Mouse (Mus musculus) forebrain, embryonic 10.5 days (tissue): ENCODE measurements around the gene Elmo2. TPM values are rescaled to one million over a fixed set of nuclear protein-coding genes. Genes with fewer than 3 reads are reported as not detected.
A peak's percentile ranks its signal among the peaks of the same experiment; 100 is the strongest.

Experiments used
- DNase-seq: peaks from one replicate; pipeline ENCODE4 v3.0.0-alpha.2; 2017; ENCODE audit warnings: low spot score; ENCODE audit errors: extremely low spot score
- H3K27ac ChIP-seq: fragments of 300-500 bp; sonication (generic); 2 replicates; pipeline ENCODE4 v1.5.1; 2016; ENCODE audit warnings: mild to moderate bottlenecking
- H3K27me3 ChIP-seq: fragments of 300-500 bp; sonication (generic); 2 replicates; pipeline ENCODE4 v1.6.1; 2016; ENCODE audit warnings: mild to moderate bottlenecking; ENCODE audit not compliant: poor library complexity, severe bottlenecking
- H3K36me3 ChIP-seq: fragments of 300-500 bp; sonication (generic); replicated peaks from 2 replicates; pipeline ENCODE4 v1.6.1; 2016; ENCODE audit warnings: mild to moderate bottlenecking, moderate library complexity
- H3K4me1 ChIP-seq: fragments of 300-500 bp; sonication (generic); 2 replicates; pipeline ENCODE4 v1.6.1; 2016
- H3K4me3 ChIP-seq: fragments of 300-500 bp; sonication (generic); 2 replicates; pipeline ENCODE4 v1.5.1; 2016; ENCODE audit warnings: mild to moderate bottlenecking, moderate library complexity
- H3K9me3 ChIP-seq: fragments of 300-500 bp; sonication (generic); 2 replicates; pipeline ENCODE4 v1.6.1; 2016; ENCODE audit warnings: mild to moderate bottlenecking, moderate library complexity
- WGBS: fragments of 180-500 bp; shearing (Covaris S2); methylation state at CpG from one replicate; pipeline ENCODE4 v1.1.7; 2016; 5-methylcytosine and 5-hydroxymethylcytosine counted together
- polyA plus RNA-seq: library from polyadenylated mRNA; unstranded; fragments of >200 nt; fragmentation: Nextera tagmentation; extraction: Ambion mirVana; gene quantifications from 2 replicates; pipeline ENCODE4 v1.2.1, GENCODE M21; 2016

Elmo2 gene
- polyA plus RNA-seq, 1 experiment from 2014 or later: 83.7 TPM

DNA sequence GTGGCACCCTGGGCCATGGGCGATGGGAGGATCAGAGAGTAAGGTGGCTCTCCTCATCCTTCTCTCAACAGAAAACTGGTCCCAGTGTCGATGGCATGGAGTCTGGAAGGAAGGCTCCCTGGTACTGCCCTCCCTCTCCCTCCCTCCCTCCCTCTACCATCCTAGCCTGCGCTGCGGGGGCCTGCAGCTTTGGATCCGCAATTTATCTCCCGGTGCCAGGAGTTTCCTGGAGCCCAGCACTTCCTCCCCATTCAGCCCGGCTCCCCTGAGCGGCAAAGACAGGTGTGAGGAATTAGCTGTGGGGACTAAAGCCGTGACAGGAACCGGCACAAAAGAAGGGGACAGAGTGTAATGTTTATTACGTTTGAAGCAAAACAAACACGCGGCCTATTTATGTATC lies 83.7 kb downstream of the Elmo2 start:
- Histone ChIP-seq H3K36me3 (no peaks in the 10 kb centered on the region), H3K4me3 (peak overlapping the region; percentile 22), H3K4me1 (peaks cover 52% of the 10 kb centered on the region), H3K27ac (no peak overlapping the region), H3K27me3 (peaks cover 100% of the 10 kb centered on the region), H3K9me3 (no peaks in the 10 kb centered on the region; the same call in 1 of the 2 replicates)
- no peak for DNase-seq
- WGBS: 1% methylated on average over 13 of the region's 13 CpGs

DNA sequence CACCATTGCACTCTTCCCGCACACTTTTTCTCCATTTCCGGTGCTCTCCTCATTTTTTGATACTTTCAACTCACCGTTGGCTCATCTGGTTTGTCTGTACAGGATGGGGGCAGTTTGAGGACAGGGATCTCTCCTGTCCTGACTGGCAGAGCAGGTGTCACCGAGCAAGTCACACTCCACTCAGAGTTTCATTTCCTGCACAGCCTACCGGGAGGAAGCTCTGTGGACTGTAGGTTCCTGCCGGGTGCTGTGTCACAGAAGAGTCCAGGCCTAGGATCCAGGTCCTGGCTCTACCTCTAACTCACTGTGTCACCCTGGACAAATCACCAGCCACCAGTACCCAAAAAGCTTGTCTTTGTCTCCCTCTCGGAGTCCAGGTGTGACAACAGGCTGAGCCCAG lies 84.5 kb downstream of the Elmo2 start:
- Histone ChIP-seq H3K4me3 (no peak overlapping the region), H3K27ac (no peak overlapping the region), H3K9me3 (no peaks in the 10 kb centered on the region; the same call in 1 of the 2 replicates), H3K36me3 (no peaks in the 10 kb centered on the region), H3K4me1 (peaks cover 44% of the 10 kb centered on the region), H3K27me3 (peaks cover 100% of the 10 kb centered on the region)
- DNase-seq: no peak
- WGBS: 62% methylated on average over 7 of the region's 7 CpGs

DNA sequence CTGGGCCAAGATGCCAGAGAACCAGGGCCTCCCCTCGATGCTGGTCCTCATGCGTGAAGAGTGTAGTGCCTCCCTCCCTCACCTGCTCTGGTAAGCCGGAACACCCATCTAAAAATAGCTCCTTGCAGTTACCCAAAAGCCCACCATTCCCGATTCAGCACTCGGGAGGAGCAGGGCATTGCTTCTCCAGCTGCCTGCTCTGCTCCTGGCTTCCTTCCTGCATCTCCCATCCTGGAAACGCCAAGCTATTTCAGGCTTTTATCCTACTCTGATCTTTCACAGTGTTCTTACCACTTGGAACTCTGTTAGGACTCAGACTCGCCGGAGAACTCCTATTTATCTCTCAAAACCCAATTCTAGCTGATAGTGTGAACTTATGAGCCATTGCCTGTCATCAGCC lies 85.9 kb downstream of the Elmo2 start:
- H3K4me3 ChIP-seq: no peak overlapping the region
- peaks cover 40% of the 10 kb centered on the region for H3K4me1 ChIP-seq
- H3K27ac ChIP-seq: no peak overlapping the region
- H3K9me3 ChIP-seq: no peaks in the 10 kb centered on the region; the same call in 1 of the 2 replicates
- DNase-seq: no peak
- WGBS: 40% methylated on average over 8 of the region's 8 CpGs
- no peaks in the 10 kb centered on the region for H3K36me3 ChIP-seq
- H3K27me3 ChIP-seq: peaks cover 100% of the 10 kb centered on the region

DNA sequence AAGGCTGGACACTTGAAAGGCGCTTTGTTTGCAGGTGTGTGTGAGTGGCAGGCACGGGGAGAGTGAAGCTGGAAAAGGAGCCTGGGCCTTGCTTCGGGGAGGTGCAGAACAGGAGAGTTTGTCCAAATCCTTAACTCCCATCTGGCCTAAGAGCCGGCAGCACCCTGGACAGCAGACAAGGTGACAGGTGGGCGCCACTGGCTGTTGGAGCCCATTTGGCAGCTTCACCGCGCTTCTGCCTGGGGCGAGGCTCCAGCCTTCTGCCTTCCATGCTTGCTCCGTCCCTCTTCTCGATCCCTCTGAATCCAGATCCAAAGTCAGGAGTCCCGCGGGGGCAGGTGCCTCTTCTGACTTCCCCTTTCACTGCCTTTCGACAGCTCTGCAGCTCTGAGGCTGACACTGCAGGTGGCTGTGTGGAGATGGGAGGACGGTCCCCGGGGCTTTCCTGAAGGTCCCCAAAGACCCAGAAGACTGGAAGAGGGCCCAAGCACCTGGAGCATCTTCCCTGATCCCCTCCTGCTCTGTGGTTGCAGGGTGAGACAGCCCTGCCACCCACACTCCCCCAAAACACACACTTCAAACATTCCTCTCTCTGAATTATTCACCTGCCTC lies 86.6 kb downstream of the Elmo2 start:
- 12% methylated on average over 15 of the region's 15 CpGs for WGBS
- Histone ChIP-seq H3K36me3 (no peaks in the 10 kb centered on the region), H3K27me3 (peaks cover 100% of the 10 kb centered on the region), H3K4me3 (no peak overlapping the region), H3K4me1 (peaks cover 47% of the 10 kb centered on the region), H3K27ac (no peak overlapping the region), H3K9me3 (no peaks in the 10 kb centered on the region)
- DNase-seq: no peak

DNA sequence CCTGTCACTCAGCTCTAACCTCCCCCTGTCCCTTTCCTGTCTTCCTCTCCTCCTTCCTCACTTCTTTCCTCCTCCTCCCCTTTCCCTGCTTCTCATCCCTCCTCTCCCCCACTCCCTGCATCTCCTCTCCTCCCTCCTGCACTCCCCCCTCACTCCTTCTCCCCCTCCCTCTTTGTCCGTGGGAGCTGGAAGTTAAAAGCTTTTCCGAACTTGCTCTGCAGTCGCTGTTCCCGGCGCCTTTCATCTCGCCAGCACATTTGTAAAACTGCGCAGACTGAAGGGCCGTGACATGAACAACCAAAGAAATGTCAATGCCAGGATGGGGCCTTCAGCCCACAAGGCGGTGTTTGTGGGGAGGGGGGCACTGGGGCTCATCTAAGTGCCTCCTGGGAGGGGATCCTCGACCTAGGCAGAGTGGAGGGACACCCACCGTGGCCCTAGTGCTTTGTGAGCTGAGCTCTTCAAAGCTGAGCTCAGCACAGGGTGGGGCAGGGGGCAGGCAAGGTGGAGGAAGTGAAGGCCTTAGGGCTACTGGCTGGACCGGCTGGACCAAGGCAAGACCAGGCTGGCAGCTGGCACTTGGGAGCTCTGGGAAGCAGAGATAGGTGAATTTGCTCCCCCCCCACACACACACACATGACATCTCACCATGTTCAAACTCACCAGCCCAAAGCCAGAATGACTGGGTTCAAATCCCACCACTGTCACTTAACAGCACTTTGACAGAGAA lies 87.7 kb downstream of the Elmo2 start:
- Histone ChIP-seq H3K4me1 (peaks cover 57% of the 10 kb centered on the region), H3K27me3 (peaks cover 100% of the 10 kb centered on the region), H3K4me3 (peak overlapping the region; percentile 16; the same call in 1 of the 2 replicates), H3K9me3 (no peaks in the 10 kb centered on the region), H3K36me3 (no peaks in the 10 kb centered on the region), H3K27ac (0 out of 2 replicates have a peak overlapping the region, but pooled peaks have one; percentile 8)
- 6% methylated on average over 12 of the region's 12 CpGs for WGBS
- DNase-seq: no peak

Other genes with a start within 250 kb of the Elmo2 start
- not detected in 2 replicates for gene 1700025C18Rik, start 235.7 kb downstream of the Elmo2 start, polyA plus RNA-seq
- gene Cdh22, start 91.6 kb downstream of the Elmo2 start, polyA plus RNA-seq: 2.8 and 3.1 TPM in 2 replicates
- 74.9 and 75.4 TPM in 2 replicates for gene Slc35c2, start 38.6 kb downstream of the Elmo2 start, polyA plus RNA-seq
- gene Zfp663, start 42.2 kb upstream of the Elmo2 start, polyA plus RNA-seq: 4.7 and 4.9 TPM in 2 replicates
- gene Zfp334, start 61.8 kb upstream of the Elmo2 start, polyA plus RNA-seq: 20.3 and 21.1 TPM in 2 replicates
- 0.05 and 0.15 TPM in 2 replicates for gene Ocstamp, start 73.9 kb upstream of the Elmo2 start, polyA plus RNA-seq
- 0.69 and 0.77 TPM in 2 replicates for gene Slc13a3, start 146.8 kb upstream of the Elmo2 start, polyA plus RNA-seq
- 55.3 and 59.3 TPM in 2 replicates for gene Trp53rka, start 166.8 kb upstream of the Elmo2 start, polyA plus RNA-seq
- gene Slc2a10, start 177.3 kb upstream of the Elmo2 start, polyA plus RNA-seq: 4.6 and 5.9 TPM in 2 replicates